Mouse (Mus musculus) hindbrain, embryonic 13.5 days (tissue): ENCODE results near the gene Ache. TPM values are rescaled to one million over a fixed set of nuclear protein-coding genes. Genes with fewer than 3 reads are reported as not detected.

Source experiments
- ATAC-seq: fragments of 200-750 bp; cut with Nextera tagmentation; 2 replicates; pipeline ENCODE4 v1.8.0; 2017; ENCODE audit warnings: moderate TSS enrichment; ENCODE audit not compliant: low FRiP score
- H3K27ac ChIP-seq: fragments of 300-500 bp; sonication (generic); 2 replicates; pipeline ENCODE4 v1.5.1; 2015; ENCODE audit warnings: inconsistent platforms, mild to moderate bottlenecking, moderate library complexity
- H3K27me3 ChIP-seq: fragments of 300-500 bp; sonication (generic); 2 replicates; pipeline ENCODE4 v1.6.1; 2015; ENCODE audit warnings: mild to moderate bottlenecking, inconsistent platforms
- H3K36me3 ChIP-seq: fragments of 300-500 bp; sonication (generic); 2 replicates; pipeline ENCODE4 v1.6.1; 2015; ENCODE audit warnings: mild to moderate bottlenecking, inconsistent platforms
- H3K4me1 ChIP-seq: fragments of 300-500 bp; sonication (generic); replicated peaks from 2 replicates; pipeline ENCODE4 v1.6.1; 2015; ENCODE audit warnings: inconsistent platforms
- H3K4me2 ChIP-seq: fragments of 300-500 bp; sonication (generic); 2 replicates; pipeline ENCODE4 v1.6.1; 2015; ENCODE audit warnings: inconsistent platforms, mild to moderate bottlenecking, moderate library complexity
- H3K4me3 ChIP-seq: fragments of 300-500 bp; sonication (generic); 2 replicates; pipeline ENCODE4 v1.5.1; 2015; ENCODE audit warnings: mild to moderate bottlenecking, inconsistent platforms
- H3K9ac ChIP-seq: fragments of 300-500 bp; sonication (generic); 2 replicates; pipeline ENCODE4 v1.6.1; 2015; ENCODE audit warnings: mild to moderate bottlenecking, inconsistent platforms
- H3K9me3 ChIP-seq: fragments of 300-500 bp; sonication (generic); 2 replicates; pipeline ENCODE4 v1.6.1; 2016; ENCODE audit warnings: inconsistent platforms
- WGBS: fragments of 180-500 bp; shearing (Covaris S2); methylation state at CpG from one replicate; pipeline ENCODE4 v1.1.7; 2015; 5-methylcytosine and 5-hydroxymethylcytosine counted together
- polyA plus RNA-seq: library from polyadenylated mRNA; unstranded; fragments of >200 nt; fragmentation: Nextera tagmentation; extraction: Ambion mirVana; gene quantifications from 2 replicates; pipeline ENCODE4 v1.2.1, GENCODE M21; 2015

Ache gene
- polyA plus RNA-seq, 1 experiment from 2014 or later = 23.8 TPM

GRCm38 (mm10) chr5:137288999-137289470 is 1.7 kb downstream of the Ache start:
- ATAC-seq = no peak
- Histone ChIP-seq H3K4me1 (peaks cover 58% of the 10 kb centered on the region), H3K9ac (peak overlapping the region; percentile 68), H3K36me3 (no peaks in the 10 kb centered on the region), H3K9me3 (no peaks in the 10 kb centered on the region), H3K27me3 (peaks cover 47% of the 10 kb centered on the region), H3K4me3 (peak overlapping the region; percentile 49), H3K4me2 (peak overlapping the region; percentile 89), H3K27ac (no peak overlapping the region)
- 2% methylated on average over 25 of the region's 25 CpGs for WGBS

- H3K36me3 ChIP-seq = no peaks in the 10 kb centered on the region; the same call in 1 of the 2 replicates
- peak overlapping the region; percentile 89 for H3K4me2 ChIP-seq
- no peaks in the 10 kb centered on the region for H3K9me3 ChIP-seq
- WGBS = 58% methylated on average over 13 of the region's 13 CpGs
- no peak overlapping the region; the same call in 1 of the 2 replicates for H3K27ac ChIP-seq
- peaks cover 61% of the 10 kb centered on the region for H3K4me1 ChIP-seq
- peak overlapping the region; percentile 68 for H3K9ac ChIP-seq
- H3K27me3 ChIP-seq = peaks cover 47% of the 10 kb centered on the region
- ATAC-seq = no peak
- H3K4me3 ChIP-seq = peak overlapping the region; percentile 49
Measured at GRCm38 (mm10) chr5:137289591-137290365, 2.5 kb downstream of the Ache start.

- Histone ChIP-seq H3K36me3 (peaks cover 7% of the 10 kb centered on the region), H3K4me1 (peaks cover 69% of the 10 kb centered on the region), H3K9ac (peak overlapping the region; percentile 51; the same call in 1 of the 2 replicates), H3K27me3 (peaks cover 47% of the 10 kb centered on the region), H3K4me2 (peak overlapping the region; percentile 89; the same call in 1 of the 2 replicates), H3K4me3 (0 out of 2 replicates have a peak overlapping the region, but pooled peaks have one; percentile 5), H3K27ac (no peak overlapping the region), H3K9me3 (no peaks in the 10 kb centered on the region)
- WGBS = 27% methylated on average over 15 of the region's 15 CpGs
- ATAC-seq = no peak
Measured at GRCm38 (mm10) chr5:137290677-137291076, 3.4 kb downstream of the Ache start.

- peak overlapping the region; percentile 46; the same call in 1 of the 2 replicates for H3K9ac ChIP-seq
- no peak overlapping the region for H3K4me3 ChIP-seq
- H3K27me3 ChIP-seq = peaks cover 47% of the 10 kb centered on the region
Measured at GRCm38 (mm10) chr5:137291381-137291926, 4.1 kb downstream of the Ache start.

GRCm38 (mm10) chr5:137293282-137293681 is 6.0 kb downstream of the Ache start:
- H3K4me1 ChIP-seq = peaks cover 50% of the 10 kb centered on the region
- H3K36me3 ChIP-seq = peaks cover 33% of the 10 kb centered on the region
- H3K4me3 ChIP-seq = peak overlapping the region; percentile 54
- peak overlapping the region; percentile 97 for H3K4me2 ChIP-seq
- H3K9me3 ChIP-seq = no peaks in the 10 kb centered on the region
- H3K27ac ChIP-seq = peak overlapping the region; percentile 92
- peaks cover 40% of the 10 kb centered on the region for H3K27me3 ChIP-seq
- peak overlapping the region; percentile 90 for H3K9ac ChIP-seq
- ATAC-seq = no peak
- WGBS = under 1% methylated on average over 15 of the region's 15 CpGs

More at GRCm38 (mm10) chr5:137291381-137291926, 4.1 kb downstream of the Ache start:
- Histone ChIP-seq H3K4me2 (no peak overlapping the region), H3K36me3 (peaks cover 15% of the 10 kb centered on the region), H3K9me3 (no peaks in the 10 kb centered on the region), H3K27ac (no peak overlapping the region), H3K4me1 (peaks cover 65% of the 10 kb centered on the region)
- no peak for ATAC-seq
- 79% methylated on average over 15 of the region's 15 CpGs for WGBS

GRCm38 (mm10) chr5:137293839-137294743 is 6.8 kb downstream of the Ache start, which contains the start of gene Ufsp1:
TSS of gene Ufsp1 (plus strand) at chr5:137294629.
- H3K9me3 ChIP-seq = no peaks in the 10 kb centered on the region
- ATAC-seq = peak; percentile 95
- peaks cover 43% of the 10 kb centered on the region for H3K4me1 ChIP-seq
- H3K4me2 ChIP-seq = peak within 1 kb of the TSS; percentile 97
- peaks cover 34% of the 10 kb centered on the region for H3K27me3 ChIP-seq
- H3K27ac ChIP-seq = peak within 1 kb of the TSS; percentile 92
- H3K36me3 ChIP-seq = peaks cover 41% of the 10 kb centered on the region
- peak within 1 kb of the TSS; percentile 54 for H3K4me3 ChIP-seq
- H3K9ac ChIP-seq = peak within 1 kb of the TSS; percentile 90
- under 1% methylated on average over 52 of the region's 52 CpGs for WGBS

- 10% methylated on average over 18 of the region's 18 CpGs for WGBS
Measured at GRCm38 (mm10) chr5:137294744-137295093, 7.4 kb downstream of the Ache start.

GRCm38 (mm10) chr5:137295296-137295695 is 8.0 kb downstream of the Ache start:
- ATAC-seq = no peak
- H3K4me3 ChIP-seq = peak overlapping the region; percentile 54
- H3K4me1 ChIP-seq = peaks cover 33% of the 10 kb centered on the region
- peaks cover 54% of the 10 kb centered on the region for H3K36me3 ChIP-seq
- H3K27ac ChIP-seq = peak overlapping the region; percentile 92
- no peaks in the 10 kb centered on the region for H3K9me3 ChIP-seq
- H3K27me3 ChIP-seq = peaks cover 22% of the 10 kb centered on the region
- H3K9ac ChIP-seq = peak overlapping the region; percentile 90
- peak overlapping the region; percentile 97 for H3K4me2 ChIP-seq
- 82% methylated on average over 9 of the region's 9 CpGs for WGBS

More at GRCm38 (mm10) chr5:137294744-137295093, 7.4 kb downstream of the Ache start:
- H3K4me2 ChIP-seq = peak overlapping the region; percentile 97
- peaks cover 37% of the 10 kb centered on the region for H3K4me1 ChIP-seq
- peak overlapping the region; percentile 90 for H3K9ac ChIP-seq
- peaks cover 48% of the 10 kb centered on the region for H3K36me3 ChIP-seq
- no peaks in the 10 kb centered on the region for H3K9me3 ChIP-seq
- ATAC-seq = peak; percentile 59; the same call in 1 of the 2 replicates
- peaks cover 28% of the 10 kb centered on the region for H3K27me3 ChIP-seq
- peak overlapping the region; percentile 54 for H3K4me3 ChIP-seq
- peak overlapping the region; percentile 92 for H3K27ac ChIP-seq

GRCm38 (mm10) chr5:137295712-137296111 is 8.4 kb downstream of the Ache start:
- H3K4me2 ChIP-seq = no peak overlapping the region
- no peak overlapping the region for H3K9ac ChIP-seq
- no peak overlapping the region for H3K4me3 ChIP-seq
- WGBS = 90% methylated on average over 15 of the region's 15 CpGs
- no peaks in the 10 kb centered on the region for H3K9me3 ChIP-seq
- no peak overlapping the region for H3K27ac ChIP-seq
- no peak for ATAC-seq
- peaks cover 58% of the 10 kb centered on the region for H3K36me3 ChIP-seq
- H3K27me3 ChIP-seq = peaks cover 18% of the 10 kb centered on the region
- H3K4me1 ChIP-seq = peaks cover 30% of the 10 kb centered on the region

GRCm38 (mm10) chr5:137297126-137297525 is 9.8 kb downstream of the Ache start:
- Histone ChIP-seq H3K36me3 (peaks cover 72% of the 10 kb centered on the region), H3K9ac (no peak overlapping the region), H3K27ac (no peak overlapping the region), H3K27me3 (peaks cover 4% of the 10 kb centered on the region), H3K4me3 (no peak overlapping the region), H3K4me2 (no peak overlapping the region), H3K4me1 (peaks cover 27% of the 10 kb centered on the region), H3K9me3 (no peaks in the 10 kb centered on the region)
- ATAC-seq = no peak
- WGBS = 93% methylated on average over 14 of the region's 14 CpGs

GRCm38 (mm10) chr5:137299240-137299639 is 11.9 kb downstream of the Ache start:
- 92% methylated on average over 7 of the region's 7 CpGs for WGBS
- Histone ChIP-seq H3K9me3 (no peaks in the 10 kb centered on the region), H3K36me3 (peaks cover 90% of the 10 kb centered on the region), H3K27ac (no peak overlapping the region), H3K4me1 (peaks cover 20% of the 10 kb centered on the region), H3K9ac (no peak overlapping the region), H3K4me3 (no peak overlapping the region), H3K27me3 (no peaks in the 10 kb centered on the region), H3K4me2 (no peak overlapping the region)
- no peak for ATAC-seq
